Mouse (Mus musculus) right cerebral cortex, adult 2 months (tissue): ENCODE measurements around the gene Eaf2.

ENCODE experiments used
- DNase-seq, 2 experiments: peaks; one replicate each; pipeline ENCODE4 v3.0.0; 2021 to 2022; ENCODE audit warnings: low spot score in 2 of 2

Gene Eaf2

DNA sequence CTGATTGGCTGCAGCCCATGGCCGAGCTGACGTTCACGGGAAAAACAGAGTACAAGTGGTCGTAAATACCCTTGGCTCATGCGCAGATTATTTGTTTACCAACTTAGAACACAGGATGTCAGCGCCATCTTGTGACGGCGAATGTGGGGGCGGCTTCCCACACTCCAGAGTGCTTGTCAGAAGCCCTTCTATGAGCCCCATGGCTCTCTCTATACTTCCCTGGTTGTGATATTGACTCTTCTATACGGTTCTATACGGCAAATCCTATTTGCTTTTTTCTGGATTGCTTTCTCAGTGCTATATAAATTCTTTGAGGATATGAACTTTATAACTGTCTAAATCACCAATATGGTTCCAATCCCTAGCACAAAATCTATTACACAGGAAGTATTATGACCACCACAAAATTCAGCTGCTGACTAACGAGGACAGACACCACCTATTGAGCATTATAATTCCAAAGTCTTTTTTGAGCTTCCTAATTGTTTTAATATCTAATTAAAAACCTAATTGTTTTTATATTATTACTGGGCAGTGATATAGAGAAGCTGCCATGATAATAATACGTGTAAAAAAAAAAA is 104.5 kb downstream of the Eaf2 start:
- no peak for DNase-seq

DNA sequence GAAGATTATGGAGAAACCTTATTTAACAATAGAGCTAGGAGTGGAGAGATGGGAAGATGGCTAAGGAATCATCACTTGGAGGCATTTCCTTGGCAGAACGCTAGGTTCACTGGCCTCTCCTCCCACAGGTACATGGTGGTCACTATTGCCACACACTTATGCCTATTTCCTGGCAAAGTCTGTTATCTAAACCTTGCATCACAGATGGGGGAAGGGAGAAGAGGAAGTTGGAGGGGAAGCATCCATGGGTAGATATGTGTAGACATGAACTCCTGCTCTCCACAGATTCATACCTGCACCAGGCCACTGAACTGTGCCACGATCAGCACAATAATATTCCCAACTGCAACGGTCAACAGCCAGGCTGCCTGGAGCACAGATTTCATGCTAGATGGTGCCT is 122.8 kb downstream of the Eaf2 start:
- no peak for DNase-seq

GRCm38 (mm10) chr16:36747767-36748166 is 127.0 kb downstream of the Eaf2 start:
- DNase-seq: no peak

DNA sequence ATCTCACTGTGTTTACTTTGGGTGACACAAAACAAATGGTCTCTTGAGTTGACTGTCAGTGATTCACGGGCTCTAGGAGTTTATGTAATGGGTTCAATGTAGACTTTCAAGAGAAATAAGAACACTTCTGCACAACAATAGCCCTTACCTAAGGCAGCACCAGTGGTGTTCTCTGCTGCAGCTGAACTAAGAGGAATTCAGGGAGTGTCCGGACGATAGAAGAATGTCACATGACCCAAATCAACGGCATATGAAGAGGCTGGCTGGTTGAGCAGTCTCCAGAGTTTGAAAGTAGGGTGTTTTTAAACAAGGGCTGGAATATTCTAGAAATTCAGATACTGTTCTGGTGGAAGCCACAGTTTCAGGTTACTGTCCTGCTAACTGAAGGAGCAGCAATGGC is 127.7 kb downstream of the Eaf2 start:
- no peak for DNase-seq

- DNase-seq: no peak
Measured at GRCm38 (mm10) chr16:36743580-36743979, 131.2 kb downstream of the Eaf2 start.
